In the genomic region with DNA sequence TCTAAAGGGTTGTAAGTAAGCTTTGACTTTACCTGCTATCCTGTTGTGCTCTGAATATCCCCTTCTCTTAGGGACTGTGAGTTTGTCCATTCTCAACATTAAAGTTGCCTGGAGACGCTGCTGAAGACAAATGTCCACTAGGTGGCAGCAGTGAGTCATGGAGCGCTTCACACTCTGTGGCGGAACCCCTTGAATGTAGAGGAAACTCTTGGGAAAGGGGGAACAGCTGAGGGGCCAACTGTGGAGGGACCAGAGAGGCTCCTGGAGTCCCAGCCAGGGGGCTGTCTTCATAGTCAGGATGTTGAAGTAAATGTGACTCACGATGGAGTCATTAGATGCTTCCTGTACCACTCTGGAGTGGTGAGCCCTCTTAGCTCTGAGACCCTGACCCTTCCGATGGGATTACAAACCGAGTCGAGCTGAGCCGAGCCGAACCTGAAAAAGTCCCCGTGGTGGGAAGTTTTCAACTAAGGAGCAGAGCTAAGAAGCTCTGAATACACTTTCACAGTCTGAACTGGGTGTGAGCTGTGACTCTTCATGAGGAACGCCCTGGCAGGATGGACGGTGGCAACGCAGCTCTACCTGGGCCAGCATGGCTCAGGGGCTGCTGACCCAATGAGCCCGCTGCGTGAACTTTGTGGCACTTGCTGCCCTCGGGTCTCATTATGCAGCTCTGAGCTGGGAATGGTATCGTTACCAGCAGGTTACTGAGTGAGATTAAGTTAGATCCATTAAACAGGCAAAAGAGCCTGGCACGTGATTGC, we compare ENCODE assay signal across 1 mouse cellular context.
TF ChIP-seq lines count a peak whose summit lies in the region.

No protein-coding gene starts in this region.

TF ChIP-seq in MEL, 35 proteins besides CTCF, POLR2A, EP300 and RAD21:
- peak; percentile 55; the same call in 1 of the 2 replicates for TF ChIP-seq MAZ (IDR thresholded peaks at IDR 0.05; ENCODE audit: low read depth, low read length)
- TF ChIP-seq SMC3 (IDR thresholded peaks at IDR 0.05; ENCODE audit: low read depth, low read length): peak; percentile 93
- no peak for TF ChIP-seq POLR2AphosphoS5 (IDR thresholded peaks at IDR 0.05; ENCODE audit: borderline replicate concordance, low read depth, low read length)
- peak; percentile 68 for TF ChIP-seq ZC3H11A (IDR thresholded peaks at IDR 0.05; ENCODE audit: low read depth, low read length)
- TF ChIP-seq MYB (IDR thresholded peaks at IDR 0.05; ENCODE audit: low read depth, low read length): no peak
TF ChIP-seq in MEL: peak in this region for 3.
